Mouse (Mus musculus): ENCODE data around the gene Ano6. TPM values are rescaled to one million over a fixed set of nuclear protein-coding genes. Genes with fewer than 3 reads are reported as not detected.

The Ano6 gene
- polyA plus RNA-seq (2015; fragmentation: Illumina TruSeq; extraction: RNeasy Lipid Tissue Mini Kit (QIAGEN cat#74804); ENCODE audit: low read depth, low replicate concordance): 10.5 TPM

GRCm38 (mm10) chr15:95790529-95791071 is at the start of gene Ano6:
Ano6 (plus strand) TSS chr15:95790843.

Other genes starting within 250 kb of the Ano6 start
- 25.7 TPM for gene Dbx2, start 134.9 kb upstream of the Ano6 start, polyA plus RNA-seq (2015; fragmentation: Illumina TruSeq; extraction: RNeasy Lipid Tissue Mini Kit (QIAGEN cat#74804); ENCODE audit: low read depth, low replicate concordance)